Mouse (Mus musculus) left cerebral cortex, adult 11 months (tissue): ENCODE data around the gene Umad1.

ENCODE experiments used
- DNase-seq: peaks from one replicate; pipeline ENCODE4 v3.0.0; 2022; ENCODE audit warnings: low spot score

The Umad1 gene

DNA sequence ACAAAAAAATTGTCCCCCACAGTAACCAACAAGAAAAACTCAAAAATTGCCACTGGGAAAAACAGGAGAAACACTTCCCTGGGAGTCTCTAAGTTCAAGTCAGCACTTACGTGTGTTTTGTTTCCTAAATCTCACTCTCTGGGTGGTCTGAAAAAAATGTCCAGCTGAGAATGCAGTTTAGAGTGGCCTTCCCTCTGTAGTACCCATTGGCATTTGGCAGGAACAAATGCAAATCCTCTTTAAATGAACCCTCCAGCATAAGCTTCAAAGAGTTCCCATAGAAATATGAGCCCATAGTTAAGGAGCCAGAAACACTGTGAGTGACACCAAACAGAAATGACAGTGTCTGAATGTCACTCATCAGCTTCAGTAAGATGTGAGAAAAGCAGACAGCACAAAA is 220.1 kb downstream of the Umad1 start:
- DNase-seq: no peak

DNA sequence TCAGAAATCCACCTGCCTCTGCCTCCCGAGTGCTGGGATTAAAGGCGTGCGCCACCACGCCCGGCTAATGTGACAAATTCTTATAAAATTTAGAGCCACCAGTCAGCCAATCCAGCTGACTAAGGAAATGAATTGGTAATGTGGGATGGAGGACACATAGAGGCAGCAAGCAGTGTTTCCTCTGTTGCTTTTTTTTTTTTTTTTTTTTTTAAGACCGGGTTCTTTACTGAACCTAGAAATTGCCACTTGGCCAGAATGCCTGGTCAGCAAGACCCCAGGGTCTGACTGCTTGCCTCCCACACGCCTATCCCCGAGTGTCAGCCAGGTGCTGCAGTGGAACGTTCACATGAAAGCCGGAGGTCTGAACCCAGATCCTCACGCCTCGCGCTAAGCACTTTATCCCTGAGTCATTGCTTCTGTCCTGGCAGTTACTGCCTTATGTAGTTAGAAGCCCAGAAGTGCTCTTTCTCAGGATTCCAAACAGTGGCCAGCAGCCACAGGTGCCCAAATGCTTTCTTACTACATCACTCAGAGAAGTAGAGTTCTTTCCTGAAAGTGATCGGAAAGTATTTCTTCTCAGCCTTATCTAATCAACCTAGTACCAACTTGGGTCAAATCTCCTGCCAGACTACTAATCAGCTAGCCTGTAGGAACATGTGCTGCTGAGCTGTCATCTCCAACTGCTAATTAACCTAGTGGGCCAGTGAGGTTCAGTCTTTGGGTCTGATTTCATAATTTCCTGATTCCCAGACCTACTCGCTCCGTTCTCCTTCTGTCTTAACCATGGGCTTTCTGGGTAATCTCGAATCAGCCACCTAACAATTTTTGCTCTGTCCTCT is 225.6 kb downstream of the Umad1 start:
- DNase-seq: no peak

DNA sequence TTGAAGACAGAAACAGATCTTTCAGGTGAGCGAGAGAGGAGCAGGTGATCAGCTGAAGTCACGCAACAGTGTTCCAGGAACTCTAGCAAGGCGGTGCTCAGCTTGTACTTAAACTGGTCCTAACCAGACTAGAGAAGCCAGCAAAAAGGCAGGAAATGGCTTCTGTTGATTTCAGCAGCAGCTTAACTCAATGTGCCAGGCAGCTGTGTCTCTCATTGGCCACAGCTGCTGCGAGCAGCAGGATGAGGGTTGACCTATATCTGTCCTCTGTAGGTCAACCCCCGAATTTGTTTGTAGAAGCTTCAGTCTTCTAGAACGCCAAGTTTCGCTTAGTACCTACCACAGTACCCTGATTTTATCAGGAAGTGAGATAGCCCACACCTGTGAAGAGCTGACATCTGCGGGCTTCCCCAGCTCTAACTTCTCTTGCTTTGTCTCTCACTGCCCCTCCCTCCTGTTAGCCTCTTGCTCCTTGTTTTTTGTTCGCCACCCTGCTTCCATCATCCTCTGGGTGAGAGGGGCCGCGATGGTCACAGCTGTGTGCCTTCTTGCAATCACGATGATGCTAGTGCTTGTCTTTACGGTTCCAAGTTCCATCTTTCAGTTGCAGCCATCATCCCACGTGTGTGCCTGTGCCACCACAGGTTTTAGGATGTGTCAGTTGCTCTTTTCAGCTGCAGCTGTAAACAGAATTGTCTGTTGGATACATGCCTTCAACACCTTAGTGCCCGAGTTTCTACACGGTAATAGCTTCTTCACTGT is 226.5 kb downstream of the Umad1 start:
- no peak for DNase-seq

DNA sequence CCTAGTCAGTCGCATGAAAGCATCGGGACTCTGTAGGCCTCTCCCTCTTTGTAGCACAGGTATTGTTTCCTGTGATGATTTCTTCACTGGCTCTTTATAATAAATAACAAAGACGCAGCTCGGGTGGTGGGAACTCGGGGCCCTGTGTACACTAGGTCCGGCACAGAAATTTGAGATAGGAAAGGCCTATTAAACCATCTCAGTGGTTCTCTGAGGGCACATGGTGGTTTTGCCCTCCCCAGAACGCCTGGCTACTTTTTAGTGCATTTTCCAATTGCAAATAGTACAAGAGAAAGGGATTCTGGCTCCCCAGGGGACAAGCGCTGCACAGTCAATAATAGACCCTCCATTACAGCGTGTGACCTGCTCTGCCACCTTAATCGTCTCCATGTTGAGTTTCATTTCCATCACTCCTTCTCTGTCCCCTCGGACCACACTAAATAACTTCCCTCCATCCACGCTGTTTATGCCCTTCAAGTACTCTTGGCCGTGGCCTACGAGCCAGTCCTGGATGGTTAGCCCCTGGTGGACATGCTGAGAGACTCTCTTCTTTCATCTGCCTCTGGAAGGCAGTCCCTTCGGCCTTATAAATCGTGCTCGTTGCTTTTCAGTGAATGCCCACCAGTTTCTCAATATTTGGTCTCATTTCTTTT is 227.4 kb downstream of the Umad1 start:
- no peak for DNase-seq

DNA sequence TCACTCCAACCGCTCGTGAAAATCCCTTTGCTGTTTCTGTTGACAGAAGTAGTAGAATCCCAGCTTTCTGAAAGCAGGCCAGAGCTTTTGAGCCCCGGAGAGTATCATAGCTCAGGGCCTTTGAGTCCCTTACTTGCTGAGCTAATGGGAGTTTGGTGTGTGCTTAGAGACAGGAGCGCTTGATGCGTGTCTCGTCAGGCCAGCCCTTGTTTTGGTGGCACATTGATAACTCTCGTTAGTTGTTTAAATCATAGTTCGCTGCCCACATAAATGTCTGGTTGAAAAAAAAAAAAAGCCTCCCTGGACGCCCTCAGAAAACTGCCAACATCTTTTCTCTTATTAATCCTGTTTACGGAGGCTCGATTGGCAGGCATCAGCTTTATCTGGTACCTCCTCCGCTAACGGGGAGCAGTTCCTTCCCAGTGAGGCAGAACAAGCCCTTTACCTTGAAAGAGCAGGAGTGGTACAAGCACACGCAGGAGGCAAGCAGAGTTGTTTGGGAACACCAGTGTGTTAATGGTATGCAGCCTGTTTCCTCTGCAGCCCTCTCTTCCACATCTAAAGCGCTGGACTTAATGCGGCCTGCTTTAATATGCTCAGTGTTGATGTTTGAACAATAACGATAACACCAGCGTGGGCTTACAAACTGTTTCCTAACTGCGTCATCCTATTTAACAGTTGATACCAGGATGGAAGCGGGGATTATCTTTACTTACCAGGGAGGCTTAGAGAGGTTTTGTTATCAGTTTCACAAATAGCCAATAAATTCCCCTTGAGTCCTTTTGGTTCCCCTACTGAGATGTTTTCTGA is 228.2 kb downstream of the Umad1 start:
- DNase-seq: no peak

DNA sequence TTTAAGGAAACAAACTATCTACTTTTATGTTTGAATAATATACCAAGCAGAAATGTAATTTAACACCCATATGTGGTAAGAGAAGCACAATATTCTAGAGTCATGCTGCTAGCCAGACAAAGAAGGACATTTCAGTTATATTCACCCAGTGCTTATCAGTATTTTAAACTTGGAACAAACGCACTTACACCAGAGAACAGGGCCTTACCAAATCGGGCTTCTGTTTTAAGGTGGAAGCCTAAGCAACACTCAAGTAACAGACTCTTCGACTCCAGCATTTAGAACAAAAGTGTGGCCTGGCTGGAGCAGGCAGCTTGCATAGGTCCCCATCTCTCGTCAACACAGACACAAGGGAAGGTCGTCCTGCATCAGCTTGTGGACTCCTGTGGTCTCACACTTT is 229.2 kb downstream of the Umad1 start:
- DNase-seq: no peak

DNA sequence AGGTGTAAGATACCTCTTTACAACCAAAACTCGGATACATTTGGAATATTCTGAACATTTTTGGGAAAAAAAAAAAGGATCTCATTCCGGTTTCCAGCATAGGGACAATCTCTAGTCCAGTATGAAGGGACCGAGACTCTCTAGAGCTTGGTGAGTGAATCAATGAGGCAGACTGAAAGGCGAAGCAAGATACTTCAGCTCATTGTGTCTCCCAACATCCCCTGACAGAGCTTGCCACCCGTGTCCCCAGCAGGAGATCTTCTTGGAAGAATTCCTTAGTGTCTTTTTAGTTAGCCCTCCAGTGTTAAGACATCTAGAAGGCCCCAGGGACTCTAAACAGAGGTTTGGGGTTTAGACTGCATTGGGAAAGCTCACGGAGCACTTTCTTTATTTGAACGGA is 230.2 kb downstream of the Umad1 start:
- DNase-seq: no peak

DNA sequence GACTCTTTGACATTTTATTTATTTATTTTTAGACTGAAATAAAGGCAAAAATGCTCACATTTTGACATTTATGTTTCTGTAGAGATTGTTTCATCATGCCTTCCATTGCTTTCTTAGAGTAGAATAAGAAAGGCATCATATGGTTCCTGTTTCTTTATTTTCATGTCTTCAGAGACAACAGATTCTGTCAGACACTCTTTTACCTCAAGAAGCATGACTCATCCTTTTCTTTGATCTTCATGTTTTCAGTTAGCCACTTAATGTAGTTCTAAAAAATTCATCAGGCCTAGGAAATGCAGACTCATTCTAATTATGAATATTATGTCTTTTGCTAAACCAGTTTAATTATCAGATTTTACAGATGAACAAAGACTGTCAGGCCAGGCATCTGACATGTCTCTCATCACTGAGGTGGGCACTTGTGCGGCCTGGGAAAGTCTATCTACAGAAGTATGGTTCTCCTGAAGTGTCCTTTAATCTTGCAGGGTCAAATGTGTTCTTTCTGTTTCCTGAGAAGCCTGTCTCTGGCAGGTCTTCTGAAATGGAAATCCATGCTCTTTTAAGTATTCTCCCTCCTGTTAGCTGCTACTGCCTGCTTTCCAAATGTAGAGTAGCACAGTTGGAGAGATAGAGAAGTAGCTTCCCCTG is 231.0 kb downstream of the Umad1 start:
- no peak for DNase-seq

DNA sequence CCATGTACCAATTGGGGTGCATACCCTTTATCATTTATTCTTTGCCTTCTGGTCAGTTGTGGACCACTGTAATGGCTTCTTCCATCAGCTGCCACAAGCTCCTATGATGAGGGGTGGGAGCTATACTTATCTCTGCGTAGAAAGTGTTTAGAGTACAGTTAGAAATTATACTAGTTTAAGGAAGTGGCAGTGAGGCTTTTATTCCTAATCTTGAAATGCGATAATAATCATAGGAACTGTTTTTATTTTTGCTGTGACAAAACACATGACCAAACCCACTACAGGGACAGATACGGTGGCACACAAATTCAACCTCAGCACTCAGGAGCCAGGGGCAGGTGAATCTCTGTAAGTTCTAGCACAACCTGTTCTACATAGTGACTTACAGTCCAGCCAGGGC is 233.2 kb downstream of the Umad1 start:
- DNase-seq: no peak

DNA sequence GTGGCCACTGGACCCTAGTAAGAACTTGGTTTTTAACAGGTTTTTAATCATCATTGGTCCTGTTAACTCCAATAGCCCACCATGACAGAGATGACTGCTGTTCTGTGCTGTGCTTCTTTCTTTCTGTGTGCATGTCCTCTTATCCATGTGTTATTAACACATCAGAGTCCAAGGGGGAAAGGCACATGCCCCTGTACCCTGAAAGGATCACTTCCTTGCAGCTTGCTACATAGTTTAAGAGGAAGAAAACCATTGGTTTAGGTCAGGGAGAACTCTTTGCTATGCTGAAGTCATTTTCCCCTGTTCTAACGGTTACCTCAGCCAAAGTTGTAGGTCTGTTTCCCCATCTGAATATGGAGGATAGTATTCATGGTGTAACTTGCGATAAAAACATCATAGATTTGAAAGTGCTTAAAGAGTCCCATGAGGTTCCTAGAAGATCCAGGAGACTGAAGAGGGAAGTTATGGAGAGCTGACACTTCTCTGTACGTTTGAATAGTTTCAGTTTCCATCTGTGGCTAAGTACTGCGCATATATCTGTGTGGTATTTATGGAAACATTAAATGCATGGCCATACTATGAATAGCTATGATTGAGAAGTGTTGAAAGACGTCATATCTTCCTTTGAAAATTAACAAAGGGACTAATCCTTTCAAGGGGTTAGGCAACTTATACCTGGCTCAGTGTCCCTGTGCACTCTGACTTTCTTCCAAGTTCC is 236.2 kb downstream of the Umad1 start:
- no peak for DNase-seq

DNA sequence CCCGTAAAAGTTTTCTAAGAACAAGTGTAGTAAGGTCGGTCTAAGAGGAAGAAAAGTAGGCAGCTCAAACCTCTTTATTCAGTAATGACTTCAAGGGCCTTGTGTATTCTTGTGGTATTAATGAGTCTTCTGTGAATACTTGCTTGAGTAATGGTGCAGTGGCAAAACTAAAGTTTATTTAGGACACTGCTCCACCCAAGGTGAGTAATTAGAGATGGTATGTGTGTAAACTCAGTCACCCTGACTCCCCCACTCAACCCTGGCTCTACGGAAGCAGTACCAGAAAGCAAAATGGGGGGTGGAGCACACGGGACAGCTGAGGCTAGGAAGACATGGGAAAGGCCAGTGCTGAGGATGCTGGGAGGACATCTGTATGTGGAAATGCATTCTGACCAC is 236.7 kb downstream of the Umad1 start:
- no peak for DNase-seq

DNA sequence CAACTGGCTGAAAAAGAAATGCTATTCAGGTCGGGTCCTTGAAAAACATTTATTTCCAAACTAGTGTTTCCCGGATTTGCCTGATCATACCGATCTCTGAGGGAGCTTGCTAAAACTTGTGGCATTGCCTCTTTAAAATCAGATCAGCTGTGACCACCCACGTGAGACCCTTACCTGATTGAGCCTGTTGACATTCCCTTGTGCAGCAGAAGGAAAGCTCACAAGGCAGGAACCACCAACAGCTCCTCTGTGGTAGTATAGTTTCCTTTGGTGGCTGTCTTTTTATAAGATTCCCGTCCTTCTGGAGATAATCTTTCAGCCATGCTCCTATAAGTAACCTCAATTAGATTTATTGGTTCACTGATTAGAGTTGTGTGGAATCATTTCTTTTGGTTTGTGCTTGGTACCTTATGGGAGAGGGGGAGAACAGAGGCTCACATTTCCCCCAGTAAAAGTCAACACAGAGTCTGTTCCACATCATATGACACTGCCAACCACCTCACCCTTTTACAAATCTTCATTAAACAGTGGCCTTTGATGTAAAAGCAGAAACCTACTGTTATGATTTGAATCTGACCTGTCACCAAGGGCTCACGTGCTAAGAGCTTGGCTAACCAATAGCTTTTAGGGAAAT is 238.3 kb downstream of the Umad1 start:
- DNase-seq: no peak

DNA sequence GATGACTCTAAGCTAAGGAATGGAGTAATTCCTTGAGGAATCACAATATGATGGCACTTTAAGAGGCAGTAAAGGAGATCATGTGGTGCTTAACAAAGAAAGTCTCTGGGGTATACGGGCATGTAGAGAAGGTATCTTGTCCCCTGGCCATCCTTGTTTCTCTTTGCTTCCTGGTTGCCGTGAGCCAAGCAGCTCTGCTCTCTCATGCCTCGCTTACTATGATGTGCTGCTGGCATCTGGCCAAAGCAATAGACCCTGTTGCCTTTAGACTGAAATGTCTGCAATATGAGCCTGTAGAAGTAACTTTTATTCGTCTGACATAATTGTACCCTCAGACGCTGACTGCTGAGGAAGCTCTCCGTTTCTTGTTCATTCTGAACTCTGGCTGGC is 238.8 kb downstream of the Umad1 start:
- DNase-seq: no peak

DNA sequence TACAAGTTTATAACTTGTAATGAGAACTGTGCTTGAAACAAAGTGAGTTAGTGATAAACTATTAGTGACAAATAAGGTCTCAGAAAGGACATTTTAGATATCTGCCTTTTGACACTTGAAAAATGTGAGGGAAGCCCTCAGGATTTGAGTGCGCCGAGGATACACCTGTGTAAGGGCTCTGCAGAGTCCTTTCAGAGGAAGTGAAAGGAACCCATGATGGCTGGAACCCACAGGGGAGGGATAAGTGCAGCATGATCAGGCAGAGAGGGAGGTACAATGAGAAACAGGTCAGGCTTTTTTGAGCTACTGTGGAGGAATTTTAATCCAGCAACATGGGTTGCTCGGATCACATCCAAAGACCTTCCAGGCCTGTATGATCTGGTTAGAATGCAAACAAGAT is 239.9 kb downstream of the Umad1 start:
- DNase-seq: no peak

DNA sequence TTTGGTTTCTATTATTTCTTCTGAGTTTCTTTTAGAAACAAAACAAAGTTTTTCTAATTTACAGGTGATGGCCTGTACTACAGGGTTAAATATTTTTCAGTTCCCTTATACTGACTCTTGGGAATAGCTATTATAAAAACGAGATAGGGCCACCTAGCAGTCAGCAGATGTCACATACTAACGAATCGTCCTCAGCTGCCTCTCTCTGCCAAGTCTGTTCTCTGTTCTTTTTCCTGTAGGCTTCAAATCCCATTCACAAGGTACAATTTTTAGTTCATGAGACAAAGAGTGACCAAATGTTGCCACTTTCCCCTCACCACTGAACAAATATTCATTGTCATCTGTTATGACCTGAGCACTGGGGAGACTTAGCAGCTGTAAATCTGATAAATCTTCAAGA is 244.9 kb downstream of the Umad1 start:
- no peak for DNase-seq

DNA sequence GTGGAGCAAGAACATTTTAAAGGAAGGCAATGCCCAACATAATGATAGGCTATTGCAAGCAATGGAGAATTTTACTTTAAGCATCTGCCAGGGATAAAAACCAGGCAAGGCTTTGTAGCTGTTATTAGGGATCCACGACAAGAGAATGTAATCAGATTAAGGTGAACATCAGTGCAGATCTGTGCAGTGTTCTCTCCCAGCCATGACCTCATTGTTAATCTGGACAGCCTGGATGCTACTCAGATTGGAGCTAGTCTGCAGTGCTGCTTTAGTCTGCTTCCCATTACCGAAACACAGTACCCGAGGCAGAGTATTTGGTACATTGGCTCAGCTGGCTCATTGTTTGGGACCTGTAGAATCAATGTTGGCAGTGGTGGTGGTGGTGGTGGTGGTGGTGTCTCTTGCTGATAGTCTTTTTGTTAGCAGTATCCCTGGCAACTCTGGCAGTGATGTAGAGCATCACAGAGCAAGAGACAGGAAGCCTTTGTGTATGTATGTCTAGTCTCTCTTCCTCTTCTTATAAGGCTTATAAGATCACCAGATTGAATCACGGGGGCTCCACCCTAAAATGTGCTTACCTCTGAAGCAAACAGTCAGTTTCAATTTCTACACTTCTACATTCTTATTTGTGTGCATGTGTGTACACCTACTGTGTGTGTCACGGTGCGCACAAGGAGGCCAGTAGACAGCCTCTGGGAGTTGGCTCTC is 245.6 kb downstream of the Umad1 start:
- DNase-seq: no peak

DNA sequence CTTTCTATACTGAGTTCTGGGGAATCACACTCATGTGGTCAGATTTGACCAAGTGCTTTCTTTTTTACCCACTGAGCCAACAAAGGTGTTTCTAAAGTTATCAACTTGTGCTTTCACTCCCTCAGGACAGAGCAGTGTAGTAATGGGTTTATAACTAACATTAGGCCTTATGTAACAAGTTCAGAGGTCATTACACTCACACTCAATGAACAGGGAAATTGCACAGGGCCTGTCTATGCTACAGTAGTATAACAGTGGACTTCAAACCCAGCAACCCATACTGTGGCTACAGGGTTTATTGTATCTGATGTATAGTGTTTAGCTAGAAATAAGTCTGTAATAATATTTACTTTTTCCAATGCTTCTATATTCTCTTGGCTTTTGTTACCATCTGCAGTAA is 247.5 kb downstream of the Umad1 start:
- no peak for DNase-seq
